Mouse (Mus musculus): ENCODE measurements around the gene 1110059E24Rik. TPM values are rescaled to one million over a fixed set of nuclear protein-coding genes. Genes with fewer than 3 reads are reported as not detected.

Gene 1110059E24Rik
- 33.5 TPM for polyA plus RNA-seq (2017; shearing (Covaris generic))

DNA sequence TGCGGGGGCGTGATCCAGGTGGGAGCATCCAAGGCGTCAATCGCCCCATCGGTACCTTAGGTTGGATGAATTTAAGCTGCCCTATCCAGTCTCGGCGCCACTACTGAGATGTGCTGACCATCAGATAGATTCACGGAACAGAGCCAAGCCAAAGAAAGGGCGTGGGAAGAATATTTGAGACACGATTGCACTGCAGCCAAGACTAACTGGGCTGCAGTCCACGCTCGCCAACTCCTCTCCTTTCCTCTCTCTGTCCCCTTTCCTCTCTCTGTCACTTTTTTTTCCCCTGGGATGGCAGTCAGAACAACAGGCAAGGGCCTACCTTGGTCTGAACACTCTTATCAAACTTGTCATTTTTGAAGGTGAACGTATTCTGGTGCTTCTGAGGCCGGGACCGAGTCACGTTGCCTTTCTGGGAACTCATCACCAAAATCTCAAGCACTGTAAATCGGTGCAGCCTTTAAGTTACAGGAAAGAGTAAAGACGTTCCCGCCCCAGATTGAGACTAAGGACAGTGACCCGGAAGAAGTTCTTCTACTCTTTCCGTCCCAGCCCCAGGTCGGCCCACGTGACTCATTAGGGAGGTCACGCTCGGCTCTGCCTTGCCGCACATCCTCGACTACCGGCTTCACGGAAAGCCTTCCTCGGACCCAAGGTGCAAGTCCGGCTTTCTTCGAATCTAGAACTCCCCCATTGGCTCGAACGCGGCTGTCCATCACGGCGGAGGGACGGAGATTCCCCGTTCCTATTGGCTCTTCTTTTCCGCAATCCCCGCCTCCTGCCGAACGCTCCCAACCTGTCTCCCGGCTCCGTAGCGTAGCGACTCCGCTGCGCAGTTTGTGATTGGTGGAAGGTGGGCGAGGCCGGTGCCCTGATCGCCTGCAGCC, at the start of gene 1110059E24Rik:
Gene 1110059E24Rik (minus strand): TSS at position 692 of the 887 bp plus-strand sequence.

DNA sequence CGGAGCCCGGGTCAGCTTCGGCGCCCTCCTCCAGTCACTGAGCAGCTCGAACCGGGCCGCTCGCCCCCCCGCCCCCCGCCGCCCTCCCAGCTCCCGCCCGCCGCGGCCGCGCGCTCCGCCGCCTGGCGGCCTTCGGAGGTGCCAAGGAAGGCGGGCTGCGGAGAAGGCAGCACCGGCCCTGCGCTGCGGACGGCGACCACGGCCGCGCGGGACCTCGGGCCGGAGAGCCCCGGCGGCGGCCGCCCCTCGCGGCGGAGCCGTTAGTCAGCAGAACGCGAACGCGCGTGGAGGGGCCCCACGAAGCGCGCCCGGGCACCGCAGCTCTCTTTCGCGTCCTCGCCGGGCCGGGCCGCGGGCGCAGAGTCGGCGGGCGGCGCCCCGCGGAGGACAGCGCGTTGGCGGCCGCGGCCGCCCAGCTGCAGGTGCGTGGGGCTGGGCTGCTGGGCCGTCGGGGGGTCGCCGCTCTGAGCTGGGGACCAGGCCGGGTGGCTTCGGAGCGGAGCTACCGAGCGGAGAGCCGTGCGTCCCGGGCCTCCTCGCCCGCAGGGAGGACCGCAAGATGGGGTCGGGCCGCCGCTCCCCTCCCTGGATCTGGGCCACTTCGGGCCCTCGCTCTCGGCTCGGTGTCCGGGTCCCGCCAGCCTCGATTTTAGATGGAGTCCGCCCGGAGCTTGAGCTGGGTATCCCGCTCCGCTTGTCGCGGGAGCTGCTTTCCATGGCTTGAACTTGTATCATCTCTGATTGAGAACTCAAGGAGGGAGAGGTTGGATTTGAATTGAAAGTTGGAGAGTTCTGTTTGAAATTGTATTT, 601 bp upstream of the 1110059E24Rik start, which contains the start of gene Abhd17b:
Gene Abhd17b (plus strand): TSS at position 14 of the 810 bp plus-strand sequence.

Other genes with a start within 250 kb of the 1110059E24Rik start
- gene Gda, start 179.5 kb downstream of the 1110059E24Rik start, polyA plus RNA-seq (2017; shearing (Covaris generic)): 0.11 TPM
- gene Abhd17b, start 209 bp upstream of the 1110059E24Rik start, polyA plus RNA-seq (2017; shearing (Covaris generic)): 45.7 TPM
- gene Cemip2, start 125.4 kb upstream of the 1110059E24Rik start, polyA plus RNA-seq (2017; shearing (Covaris generic)): 5.3 TPM